Mouse (Mus musculus) limb, embryonic 14.5 days (tissue): ENCODE data around the gene Trex1. TPM values are rescaled to one million over a fixed set of nuclear protein-coding genes. Genes with fewer than 3 reads are reported as not detected.

Experiments used
- ATAC-seq: fragments of 200-750 bp; cut with Nextera tagmentation; 2 replicates; pipeline ENCODE4 v1.8.0; 2017; ENCODE audit warnings: low read depth, moderate number of reproducible peaks, moderate TSS enrichment; ENCODE audit not compliant: low FRiP score
- DNase-seq: peaks from one replicate; pipeline ENCODE4 v3.0.0-alpha.2; 2015; ENCODE audit warnings: low spot score
- H3K27ac ChIP-seq: fragments of 300-500 bp; sonication (generic); replicated peaks from 2 replicates; pipeline ENCODE4 v1.5.1; 2014; ENCODE audit warnings: low read depth, mild to moderate bottlenecking, low read length, moderate library complexity, mixed read lengths
- H3K27me3 ChIP-seq: fragments of 300-500 bp; sonication (generic); 2 replicates; pipeline ENCODE4 v1.6.1; 2014; ENCODE audit warnings: low read length, mixed read lengths; ENCODE audit not compliant: control insufficient read depth, insufficient read depth
- H3K36me3 ChIP-seq: fragments of 300-500 bp; sonication (generic); 2 replicates; pipeline ENCODE4 v1.6.1; 2014; ENCODE audit warnings: mild to moderate bottlenecking, low read length, moderate library complexity, mixed read lengths; ENCODE audit not compliant: control insufficient read depth, insufficient read depth
- H3K4me1 ChIP-seq: fragments of 300-500 bp; sonication (generic); 2 replicates; pipeline ENCODE4 v1.6.1; 2014; ENCODE audit warnings: antibody characterized with exemption, low read length, mixed read lengths; ENCODE audit not compliant: control insufficient read depth, insufficient read depth
- H3K4me2 ChIP-seq: fragments of 300-500 bp; sonication (generic); replicated peaks from 2 replicates; pipeline ENCODE4 v1.6.1; 2014; ENCODE audit warnings: low read depth, mild to moderate bottlenecking, low read length, moderate library complexity; ENCODE audit not compliant: severe bottlenecking
- H3K4me3 ChIP-seq: fragments of 300-500 bp; sonication (generic); replicated peaks from 2 replicates; pipeline ENCODE4 v1.5.1; 2014; ENCODE audit warnings: low read length
- H3K9ac ChIP-seq: fragments of 300-500 bp; sonication (generic); 2 replicates; pipeline ENCODE4 v1.6.1; 2014; ENCODE audit warnings: mild to moderate bottlenecking, low read depth, low read length, moderate library complexity; ENCODE audit not compliant: severe bottlenecking
- H3K9me3 ChIP-seq: fragments of 300-500 bp; sonication (generic); 2 replicates; pipeline ENCODE4 v1.6.1; 2016; ENCODE audit warnings: low read length; ENCODE audit not compliant: control insufficient read depth
- POLR2A ChIP-seq: fragments of 200-500 bp; IDR thresholded peaks from 2 replicates; pipeline ENCODE4 v1.8.0; 2012; ENCODE audit warnings: inconsistent platforms, mild to moderate bottlenecking, moderate library complexity, borderline replicate concordance; ENCODE audit not compliant: insufficient read depth, insufficient read length; ENCODE audit errors: extremely low read depth
- WGBS: fragments of 180-500 bp; shearing (Covaris S2); extraction: QIAGEN DNeasy Blood & Tissue Kit; methylation state at CpG from one replicate; pipeline ENCODE4 v1.1.7; 2014; 5-methylcytosine and 5-hydroxymethylcytosine counted together
- polyA plus RNA-seq, 2 experiments: library from polyadenylated mRNA; depleted of rRNA in 1 of 2; stranded (reverse) in 1 of 2; unstranded in 1 of 2; fragments of >200 nt; fragmentation: Nextera tagmentation in 1 of 2; extraction: Ambion mirVana in 1 of 2; gene quantifications; 2 replicates each; pipeline versions ENCODE4 v1.2.1 to v1.2.3; 2012 to 2014

Gene Trex1
- polyA plus RNA-seq, 2 experiments: 13.7 to 33.5 TPM

DNA sequence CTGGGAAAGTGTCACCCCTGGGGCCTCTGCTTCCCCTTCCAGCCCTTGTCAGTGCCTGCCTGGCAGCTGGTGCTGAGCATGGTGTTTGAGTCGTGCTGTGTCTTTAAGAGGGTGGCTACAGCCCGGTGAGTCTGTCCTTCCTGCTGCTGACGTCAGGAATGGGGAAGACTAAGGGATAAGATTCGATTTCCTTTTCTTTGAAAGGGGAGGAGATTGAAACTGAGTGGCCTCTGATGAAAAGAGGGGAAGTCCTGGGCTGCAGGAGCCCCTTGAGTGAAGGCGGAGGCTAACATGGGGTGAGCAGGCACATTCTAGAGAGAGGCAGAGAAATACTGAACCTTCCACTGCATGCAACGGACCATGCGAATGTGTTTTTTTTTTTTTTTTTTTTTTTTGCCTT, 4.8 kb downstream of the Trex1 start:
- ATAC-seq (peak; percentile 65), DNase-seq (peak; percentile 51)
- Histone ChIP-seq H3K36me3 (peaks cover 56% of the 10 kb centered on the region), H3K4me2 (peak overlapping the region; percentile 35), H3K9me3 (no peaks in the 10 kb centered on the region), H3K27me3 (no peaks in the 10 kb centered on the region), H3K4me1 (peaks cover 13% of the 10 kb centered on the region; the same call in 1 of the 2 replicates), H3K27ac (peak overlapping the region; percentile 33; the same call in 1 of the 2 replicates), H3K9ac (peak overlapping the region; percentile 41; the same call in 1 of the 2 replicates), H3K4me3 (peak overlapping the region; percentile 17)
- no peak for TF ChIP-seq POLR2A
- WGBS: 10% methylated on average over 7 of the region's 7 CpGs

DNA sequence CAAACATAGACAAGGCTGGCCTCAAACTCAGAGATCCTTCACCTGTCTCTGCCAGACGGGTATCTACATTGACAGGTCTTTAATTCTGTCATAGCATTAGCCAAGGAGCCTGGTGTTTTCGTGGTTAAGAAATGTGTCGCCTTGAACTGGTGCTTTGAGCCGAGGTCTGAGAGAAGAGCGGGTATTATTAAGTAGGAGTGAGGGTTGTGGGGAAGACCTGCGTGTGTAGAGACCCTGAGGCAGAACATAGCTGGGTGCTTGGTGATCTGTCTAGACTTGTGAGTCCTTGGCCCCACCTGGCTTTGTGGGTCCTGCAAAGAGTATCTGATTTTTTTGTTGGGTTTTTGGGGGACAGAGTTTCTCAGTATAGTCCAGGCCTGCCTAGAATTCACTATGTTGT, 5.7 kb downstream of the Trex1 start:
- H3K27ac ChIP-seq: no peak overlapping the region
- no peak overlapping the region for H3K9ac ChIP-seq
- ATAC-seq: no peak
- no peaks in the 10 kb centered on the region for H3K27me3 ChIP-seq
- no peak for TF ChIP-seq POLR2A
- peaks cover 6% of the 10 kb centered on the region; the same call in 1 of the 2 replicates for H3K4me1 ChIP-seq
- no peak for DNase-seq
- H3K9me3 ChIP-seq: no peaks in the 10 kb centered on the region
- peaks cover 55% of the 10 kb centered on the region for H3K36me3 ChIP-seq
- WGBS: 68% methylated on average over 6 of the region's 6 CpGs
- H3K4me3 ChIP-seq: no peak overlapping the region
- H3K4me2 ChIP-seq: no peak overlapping the region

GRCm38 (mm10) chr9:109053366-109053765, 6.2 kb downstream of the Trex1 start:
- no peak for TF ChIP-seq POLR2A
- 78% methylated on average over 3 of the region's 3 CpGs for WGBS
- Histone ChIP-seq H3K4me2 (no peak overlapping the region), H3K27ac (no peak overlapping the region), H3K9ac (no peak overlapping the region), H3K4me3 (no peak overlapping the region), H3K4me1 (0 out of 2 replicates have a peak, but pooled peaks cover 3% of the 10 kb centered on the region), H3K36me3 (peaks cover 51% of the 10 kb centered on the region), H3K9me3 (no peaks in the 10 kb centered on the region), H3K27me3 (no peaks in the 10 kb centered on the region)
- ATAC-seq (0 out of 2 replicates have a peak, but pooled peaks have one; percentile 1), DNase-seq (no peak)

DNA sequence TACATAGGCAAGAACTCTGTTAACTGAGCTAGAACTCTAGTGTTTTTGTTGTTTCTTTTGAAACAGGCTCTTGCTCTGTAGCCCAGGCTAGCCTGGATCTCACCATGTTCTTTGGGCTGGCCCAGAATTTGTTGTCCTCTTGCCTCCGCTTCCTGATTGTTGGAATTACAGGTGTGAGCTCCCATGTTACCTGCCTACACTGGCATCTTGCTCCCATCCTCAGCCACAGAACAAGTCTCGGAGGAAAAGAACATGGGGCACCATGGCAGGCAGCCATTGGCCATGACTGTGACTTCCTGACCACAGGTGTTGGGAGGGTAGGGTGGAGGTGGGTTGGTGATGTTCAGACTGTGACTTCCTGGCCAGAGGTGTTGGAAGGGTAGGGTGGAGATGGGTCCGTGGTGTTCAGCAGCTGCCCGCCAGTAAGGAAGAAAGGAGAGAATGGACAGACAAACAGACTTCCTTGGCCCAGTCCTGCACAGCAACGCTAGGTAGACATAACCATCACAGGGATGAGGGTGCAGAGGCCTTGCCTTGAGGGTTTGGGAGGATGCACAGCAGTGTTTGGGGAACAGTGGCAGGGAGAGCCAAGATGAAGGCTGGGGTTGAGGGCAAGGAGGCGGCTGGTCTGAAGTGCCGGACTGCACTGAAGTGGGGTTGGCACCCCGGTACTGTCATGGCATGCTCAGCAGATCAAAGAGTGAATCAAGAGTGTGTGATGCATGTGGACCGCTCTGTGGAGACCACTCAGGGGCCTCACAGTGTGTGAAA, 6.9 kb downstream of the Trex1 start:
- H3K36me3 ChIP-seq: peaks cover 44% of the 10 kb centered on the region
- DNase-seq (no peak), ATAC-seq (0 out of 2 replicates have a peak, but pooled peaks have one; percentile 10)
- no peak overlapping the region for H3K9ac ChIP-seq
- no peak overlapping the region for H3K27ac ChIP-seq
- no peaks in the 10 kb centered on the region for H3K9me3 ChIP-seq
- no peak overlapping the region for H3K4me2 ChIP-seq
- no peak for TF ChIP-seq POLR2A
- H3K27me3 ChIP-seq: no peaks in the 10 kb centered on the region
- no peak overlapping the region for H3K4me3 ChIP-seq
- 0 out of 2 replicates have a peak, but pooled peaks cover 3% of the 10 kb centered on the region for H3K4me1 ChIP-seq
- WGBS: 87% methylated on average over 9 of the region's 9 CpGs

DNA sequence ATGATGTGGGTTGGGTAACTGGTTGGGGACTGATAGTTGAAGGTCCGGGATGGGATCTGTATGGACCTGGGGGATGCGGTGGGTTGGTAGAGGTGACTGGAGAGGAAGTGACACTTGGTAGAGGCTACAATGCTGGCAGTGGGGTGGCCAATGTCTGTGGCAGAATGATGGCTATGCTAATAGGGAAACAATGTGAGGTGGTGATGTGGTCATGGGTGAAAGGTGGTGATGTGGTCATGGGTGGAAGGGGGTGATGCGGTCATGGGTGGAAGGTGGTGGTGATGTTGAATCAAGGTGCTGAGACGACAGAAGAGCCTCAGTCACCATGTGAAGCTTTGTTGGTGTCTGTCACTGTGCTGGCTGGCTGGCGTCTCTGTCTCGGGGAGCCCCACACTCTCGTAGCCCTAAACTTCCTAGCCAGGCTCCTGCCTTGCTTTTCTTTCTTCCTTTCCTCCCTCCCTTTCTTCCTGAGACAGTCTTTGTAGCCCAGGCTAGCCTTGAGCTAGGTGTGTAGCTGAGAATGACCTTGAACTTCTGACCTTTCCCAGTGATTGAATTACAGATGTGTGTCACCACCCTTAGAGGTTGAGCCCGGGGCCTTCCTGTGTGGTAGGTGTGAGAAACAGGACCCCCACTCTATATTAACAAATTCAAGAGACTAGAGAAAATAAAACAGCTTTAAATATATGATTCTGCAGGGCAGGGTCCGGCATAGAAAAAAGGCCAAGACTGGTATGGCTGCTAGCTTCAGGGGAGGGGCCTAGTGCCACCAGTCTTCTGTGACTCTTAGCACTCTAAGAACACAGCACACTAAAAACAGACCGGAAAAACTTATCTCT, 7.7 kb downstream of the Trex1 start:
- H3K4me3 ChIP-seq: no peak overlapping the region
- no peak overlapping the region for H3K4me2 ChIP-seq
- H3K36me3 ChIP-seq: peaks cover 36% of the 10 kb centered on the region
- ATAC-seq (no peak), DNase-seq (no peak)
- 88% methylated on average over 10 of the region's 10 CpGs for WGBS
- no peaks in the 10 kb centered on the region for H3K27me3 ChIP-seq
- H3K27ac ChIP-seq: no peak overlapping the region
- H3K9ac ChIP-seq: no peak overlapping the region
- 0 out of 2 replicates have a peak, but pooled peaks cover 3% of the 10 kb centered on the region for H3K4me1 ChIP-seq
- H3K9me3 ChIP-seq: no peaks in the 10 kb centered on the region
- no peak for TF ChIP-seq POLR2A
